Mouse (Mus musculus): ENCODE data around the gene Nab1.

Gene Nab1

DNA sequence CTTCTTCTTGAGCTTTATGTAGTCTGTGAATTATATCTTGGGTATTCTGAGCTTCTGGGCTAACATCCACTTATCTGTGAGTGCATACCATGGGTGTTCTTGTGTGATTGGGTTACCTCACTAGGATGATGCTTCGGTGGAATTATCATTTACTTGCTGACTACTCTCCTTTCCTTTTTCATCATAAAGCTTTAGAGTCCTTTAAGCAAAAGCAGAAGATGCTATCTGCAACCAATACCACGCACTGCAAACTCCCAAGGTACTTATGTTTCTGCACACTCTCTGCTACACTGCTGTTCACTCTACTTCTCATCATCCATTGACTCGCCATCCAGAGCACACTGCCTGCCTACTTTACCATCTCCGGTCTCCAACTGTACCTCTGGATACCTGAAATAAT lies 15.5 kb downstream of the Nab1 start:
- in situ Hi-C loops (cut with MboI, MseI), result no loop called here

DNA sequence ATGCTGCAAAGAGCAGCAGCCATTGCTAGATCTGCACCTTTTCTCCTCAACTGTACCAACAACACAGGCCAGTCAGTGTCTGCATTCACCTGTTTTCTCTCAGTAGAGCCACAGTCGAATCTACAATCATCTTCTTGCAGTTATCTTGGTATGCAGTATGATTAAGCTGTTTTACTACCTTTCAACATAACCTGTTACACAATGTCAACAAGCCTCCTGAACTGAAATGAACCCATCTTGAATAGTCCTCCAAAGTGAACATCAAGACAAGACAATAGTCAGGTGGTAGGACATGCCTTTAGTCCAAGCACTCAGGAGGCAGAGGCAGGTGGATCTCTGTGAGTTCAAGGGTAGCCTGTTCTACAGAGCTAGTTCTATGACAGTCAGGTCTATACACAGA lies 26.2 kb downstream of the Nab1 start:
- in situ Hi-C loops (cut with MboI, MseI), result no loop called here

DNA sequence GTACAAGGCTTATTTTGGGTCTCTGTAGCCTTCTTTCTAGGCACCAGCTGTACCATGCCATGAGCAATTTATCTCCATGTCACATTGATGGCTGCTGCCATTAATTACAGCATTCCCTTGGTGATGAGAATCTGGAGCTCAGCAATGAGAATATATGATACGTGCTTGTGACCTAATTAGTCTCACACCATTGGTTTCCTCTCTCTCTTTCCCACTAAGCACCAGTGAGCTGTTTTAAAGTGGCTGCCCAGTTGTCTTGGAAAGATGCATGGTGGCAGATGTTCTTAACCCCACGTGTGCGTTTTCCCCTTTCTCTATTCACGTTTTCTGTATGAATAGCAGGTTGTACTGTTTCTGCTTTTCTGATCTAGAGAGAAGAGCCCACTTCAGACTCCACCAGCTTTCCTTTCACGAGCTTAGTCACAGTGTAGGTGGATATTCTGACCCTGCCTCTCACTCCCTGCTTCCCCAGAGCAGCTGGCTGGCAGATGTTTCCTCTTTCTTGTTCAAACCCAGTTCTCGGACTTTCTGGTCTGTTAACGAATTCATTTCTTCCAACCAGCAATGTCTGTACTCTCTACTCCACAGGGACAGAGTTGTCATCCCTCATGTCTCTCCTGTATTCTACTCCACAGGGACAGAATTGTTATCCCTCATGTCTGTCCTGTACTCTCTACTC lies 29.5 kb downstream of the Nab1 start:
- in situ Hi-C loops (cut with MboI, MseI), result no loop called here

DNA sequence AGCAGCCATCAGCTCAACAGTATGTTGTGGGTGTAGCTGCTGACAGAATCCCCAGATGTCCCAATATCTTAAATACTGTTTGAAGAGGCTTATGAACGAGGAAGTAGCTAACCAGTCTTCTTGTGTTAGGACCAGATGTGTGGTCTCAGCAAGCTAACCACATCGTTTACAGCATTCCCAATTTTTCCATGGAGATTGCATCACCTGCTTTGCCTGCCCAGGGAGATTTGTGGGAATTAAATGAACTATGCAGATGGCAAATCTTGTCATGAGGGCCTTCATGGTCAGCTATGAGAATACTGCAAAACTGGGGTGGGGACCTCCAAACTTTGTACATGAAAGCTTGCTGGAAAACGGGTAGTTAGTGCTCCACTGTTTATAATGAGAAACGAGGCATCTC lies 30.2 kb downstream of the Nab1 start:
- in situ Hi-C loops (cut with MboI, MseI), result no loop called here

DNA sequence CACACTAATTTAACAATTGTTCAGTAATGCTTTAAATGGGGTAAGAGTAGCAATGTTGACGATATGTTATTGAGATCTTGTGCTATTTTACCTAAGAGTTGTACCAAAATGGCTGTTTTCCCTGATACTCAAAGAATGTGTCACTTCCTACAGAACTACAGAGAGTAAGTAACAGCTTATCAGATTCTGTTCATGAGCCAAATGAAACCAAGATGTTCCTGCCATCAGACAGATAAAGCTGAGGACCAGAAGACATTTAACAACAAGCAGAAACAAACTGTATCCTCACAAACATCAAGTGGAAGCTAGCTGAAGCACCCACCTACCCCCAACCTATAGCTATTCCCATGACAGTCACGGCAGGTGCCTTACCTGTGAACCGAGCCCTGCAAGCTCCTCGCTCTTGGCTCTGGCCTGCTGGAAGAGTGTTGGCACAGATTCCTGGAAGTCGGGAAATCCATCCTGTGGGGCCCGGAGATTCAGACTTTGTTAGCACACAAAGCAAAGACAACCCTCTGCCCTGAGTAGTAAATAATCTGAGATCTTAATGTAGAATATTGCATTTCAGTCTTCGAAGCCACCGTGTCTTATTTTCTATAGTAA lies 33.9 kb downstream of the Nab1 start:
- in situ Hi-C loops (cut with MboI, MseI), result loop anchor here in 1 of 2 experiments (10.0 kb wide), 1 partner anchor 242 kb away; no protein-coding TSS in a partner anchor

DNA sequence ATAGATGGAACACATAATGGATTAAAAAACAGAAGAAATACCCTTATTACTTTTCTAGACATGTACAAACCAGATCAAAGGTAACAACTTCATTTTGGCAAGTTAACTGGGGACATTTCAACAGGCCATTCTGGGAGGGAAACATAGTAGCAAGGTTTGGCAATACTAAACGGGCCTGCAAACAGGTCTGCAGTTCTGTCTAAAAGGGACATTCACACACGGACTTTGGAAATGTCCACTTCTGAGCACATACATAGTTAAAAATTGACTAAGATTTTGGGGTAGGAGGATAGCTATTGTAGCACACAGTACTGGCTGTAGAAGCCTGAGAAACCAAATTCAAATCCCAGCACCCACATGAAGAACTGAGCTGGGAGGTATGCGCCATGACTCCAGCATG lies 34.6 kb downstream of the Nab1 start:
- in situ Hi-C loops (cut with MboI, MseI), result loop anchor here in 1 of 2 experiments (10.0 kb wide), 1 partner anchor 241 kb away; no protein-coding TSS in a partner anchor

DNA sequence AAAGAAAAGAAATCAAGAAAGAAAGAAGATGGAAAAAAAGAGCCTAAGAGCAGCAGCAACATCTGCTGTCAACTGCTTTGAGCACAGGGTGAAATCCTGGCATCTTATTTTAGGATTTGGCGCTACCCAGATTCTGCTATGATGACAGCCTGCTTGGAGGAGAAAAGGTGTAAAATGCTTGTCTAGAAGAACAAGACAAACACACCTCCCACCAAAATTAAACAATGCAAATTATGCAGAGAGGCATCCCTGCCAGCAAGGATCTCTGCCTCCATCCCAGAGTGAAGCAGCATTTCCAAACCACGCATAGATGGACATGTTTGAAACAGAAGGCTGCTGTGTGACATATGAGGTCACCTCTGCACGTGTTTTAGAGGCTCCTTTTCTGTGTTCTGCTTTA lies 35.2 kb downstream of the Nab1 start:
- in situ Hi-C loops (cut with MboI, MseI), result loop anchor here in 1 of 2 experiments (10.0 kb wide), 1 partner anchor 240 kb away; no protein-coding TSS in a partner anchor

DNA sequence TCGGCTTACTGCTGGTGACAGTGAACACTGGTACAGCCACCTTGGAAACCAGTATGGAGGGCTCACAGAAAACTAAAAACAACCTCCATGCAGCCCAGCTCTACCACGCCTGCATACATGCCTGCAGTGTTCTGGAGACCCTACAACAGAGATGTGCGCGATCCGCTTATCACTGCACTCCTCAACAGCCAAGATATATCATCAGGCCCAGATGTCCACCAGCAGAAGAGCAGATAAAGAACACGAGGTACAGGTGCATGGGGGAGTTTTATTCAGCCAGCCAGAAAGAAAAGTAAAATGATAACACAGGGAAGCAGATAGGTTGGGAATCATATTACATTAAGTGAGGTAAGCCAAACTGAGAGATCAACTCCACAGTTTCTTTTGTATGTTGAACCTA lies 37.2 kb downstream of the Nab1 start:
- in situ Hi-C loops (cut with MboI, MseI), result loop anchor here in 1 of 2 experiments (10.0 kb wide), 1 partner anchor 239 kb away; no protein-coding TSS in a partner anchor

DNA sequence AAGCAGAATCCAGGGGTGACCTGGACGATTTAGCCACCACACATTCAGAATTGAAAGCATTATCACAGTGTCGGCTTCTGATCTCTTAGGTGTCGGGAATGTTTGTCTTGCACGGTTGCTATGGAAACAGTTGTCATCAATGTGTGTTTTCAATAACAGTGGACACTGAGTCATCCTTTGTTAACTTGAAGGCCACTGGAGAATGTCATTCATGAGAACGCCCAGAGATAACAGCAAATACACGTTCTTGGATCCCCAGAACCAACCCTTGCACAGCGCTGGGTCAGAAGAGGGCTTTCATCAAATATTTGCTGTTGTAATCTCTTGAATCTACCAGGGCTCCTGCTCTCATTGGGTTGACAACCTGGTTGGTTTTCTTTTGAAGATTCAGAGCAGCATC lies 43.9 kb downstream of the Nab1 start:
- in situ Hi-C loops (cut with MboI, MseI), result no loop called here

DNA sequence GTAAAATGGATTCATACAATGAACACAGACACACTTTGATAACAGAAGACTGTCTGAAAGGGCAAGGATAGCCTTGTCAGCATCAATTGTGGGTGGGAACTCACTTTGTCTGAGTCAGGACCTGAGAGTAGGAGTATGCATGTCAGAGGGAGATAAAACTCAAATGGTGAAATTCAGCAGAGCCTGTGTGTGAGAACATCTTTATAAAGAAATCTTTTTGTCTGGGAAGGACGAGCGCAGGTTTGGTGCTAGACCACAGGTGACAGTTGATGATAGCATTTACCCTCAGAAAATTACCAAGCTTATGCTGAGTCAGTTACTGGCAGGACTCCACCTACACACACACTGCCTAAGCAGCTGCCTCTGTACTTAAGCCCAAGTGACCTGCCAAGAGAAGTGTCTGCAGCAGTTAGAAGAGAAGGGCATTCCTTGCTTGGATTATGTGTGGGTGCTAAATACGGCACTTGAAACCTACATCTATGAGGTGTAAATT lies 45.9 kb downstream of the Nab1 start:
- in situ Hi-C loops (cut with MboI, MseI), result no loop called here

DNA sequence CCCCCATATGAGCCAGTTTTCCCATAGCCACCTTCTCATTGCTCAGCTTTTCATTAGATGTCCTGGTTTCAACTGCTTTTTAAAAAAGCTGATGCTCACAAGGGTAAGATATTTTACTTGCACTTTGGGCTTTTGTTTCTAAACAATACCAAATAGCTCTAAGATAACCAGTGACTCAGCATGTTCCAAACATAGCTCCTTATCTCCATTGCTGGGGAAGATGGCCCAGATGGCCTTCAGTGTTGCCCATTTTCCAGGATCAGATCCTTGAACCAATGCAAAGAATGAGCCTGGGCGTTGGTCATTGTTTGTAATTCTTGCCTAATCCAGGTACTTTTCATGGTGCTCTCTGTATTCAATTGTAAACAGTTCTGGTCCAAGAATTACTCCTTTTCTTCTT lies 49.1 kb downstream of the Nab1 start:
- in situ Hi-C loops (cut with MboI, MseI), result no loop called here

DNA sequence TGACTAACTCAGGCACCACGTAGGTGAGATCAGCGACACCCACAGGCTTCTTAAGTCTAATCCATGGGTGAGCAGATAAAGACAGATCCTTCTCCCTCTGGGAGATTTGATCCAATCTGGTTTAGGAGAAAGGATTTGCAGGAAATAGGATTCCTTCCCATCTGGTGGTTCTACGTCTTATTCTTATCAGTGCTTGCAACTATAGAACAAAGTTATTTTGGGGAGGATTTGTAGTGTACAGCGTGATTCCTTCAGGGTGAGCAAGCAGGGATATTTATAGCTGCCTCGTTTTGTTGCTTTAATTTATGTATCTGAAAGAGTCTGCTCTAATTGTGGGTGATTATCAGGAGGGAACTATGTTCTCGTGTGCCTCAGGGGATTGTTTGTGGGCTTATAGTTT lies 64.6 kb downstream of the Nab1 start:
- in situ Hi-C loops (cut with MboI, MseI), result no loop called here

DNA sequence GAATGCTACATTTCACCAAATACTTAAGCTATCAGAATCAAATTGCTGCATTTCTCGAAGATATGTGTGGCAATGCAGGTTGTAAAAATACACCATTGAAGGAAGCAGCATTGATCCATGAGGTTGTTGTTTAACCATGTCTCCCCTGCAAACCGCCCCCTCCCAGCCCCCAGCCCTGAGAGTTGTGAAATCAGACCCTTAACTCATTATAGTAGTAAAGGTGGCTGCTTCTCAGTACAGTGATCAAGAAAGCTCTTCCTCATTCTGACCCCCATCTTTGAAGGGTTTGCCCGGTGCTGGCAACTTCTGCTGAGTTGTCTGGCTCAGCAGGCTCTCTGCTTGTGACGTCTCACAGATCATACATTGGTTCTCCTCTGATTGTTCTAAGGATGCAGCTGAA lies 66.4 kb downstream of the Nab1 start:
- in situ Hi-C loops (cut with MboI, MseI), result no loop called here

DNA sequence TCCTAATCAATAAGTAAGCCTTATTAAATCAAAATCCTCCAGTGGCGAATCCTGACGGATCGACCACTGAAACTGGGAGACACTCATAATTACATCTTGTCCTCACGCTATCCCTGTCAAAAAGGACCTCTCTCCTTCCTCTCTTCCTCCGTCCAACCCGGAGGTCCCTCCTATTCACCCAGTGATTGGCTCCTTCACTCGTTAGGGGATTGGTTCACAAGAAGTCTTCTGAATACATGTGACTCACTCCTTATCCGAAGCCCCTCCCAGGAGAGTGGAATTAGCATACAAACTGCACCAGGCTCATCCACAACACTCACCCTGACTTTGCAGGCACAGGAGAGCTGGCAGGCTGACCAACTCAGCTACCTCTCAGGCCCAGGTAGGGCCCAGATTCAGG lies 68.7 kb downstream of the Nab1 start:
- in situ Hi-C loops (cut with MboI, MseI), result no loop called here

DNA sequence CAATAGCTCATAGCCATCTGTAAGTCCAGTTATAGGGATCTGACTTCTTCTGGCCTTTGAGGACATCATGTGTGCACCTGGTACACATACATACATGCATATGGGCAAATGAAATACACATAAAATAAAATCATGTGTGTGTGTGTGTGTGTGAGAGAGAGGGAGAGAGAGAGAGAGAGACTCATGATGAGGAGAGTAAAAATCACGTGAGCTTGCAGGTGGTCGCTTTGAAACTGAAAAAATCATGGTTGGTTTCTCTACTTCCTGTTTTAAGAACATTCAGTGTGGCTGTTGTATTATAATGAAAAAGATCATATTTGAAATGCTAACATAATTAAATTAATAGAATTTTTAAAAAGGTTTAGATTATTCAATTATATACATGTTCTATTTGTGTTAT lies 69.9 kb downstream of the Nab1 start:
- in situ Hi-C loops (cut with MboI, MseI), result no loop called here

DNA sequence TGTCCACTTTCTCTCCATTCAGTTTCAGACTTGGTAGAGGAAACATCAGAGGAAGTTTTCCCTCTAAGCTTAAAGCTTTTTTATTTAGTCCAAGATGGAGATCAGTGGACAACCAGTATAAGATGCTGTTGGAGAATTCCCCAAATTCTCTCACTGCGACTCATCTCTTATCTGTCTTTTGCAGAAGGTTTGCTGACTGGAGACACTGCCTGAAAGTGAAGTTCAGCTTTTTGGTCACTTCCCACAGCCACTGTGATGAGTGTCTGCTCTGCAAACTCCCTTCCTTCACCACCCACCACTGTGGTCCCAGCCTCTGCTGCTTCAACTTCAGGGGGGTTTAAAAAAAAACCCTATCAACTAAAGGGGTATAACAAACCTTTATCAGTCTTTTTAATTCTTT lies 70.4 kb downstream of the Nab1 start:
- in situ Hi-C loops (cut with MboI, MseI), result no loop called here

DNA sequence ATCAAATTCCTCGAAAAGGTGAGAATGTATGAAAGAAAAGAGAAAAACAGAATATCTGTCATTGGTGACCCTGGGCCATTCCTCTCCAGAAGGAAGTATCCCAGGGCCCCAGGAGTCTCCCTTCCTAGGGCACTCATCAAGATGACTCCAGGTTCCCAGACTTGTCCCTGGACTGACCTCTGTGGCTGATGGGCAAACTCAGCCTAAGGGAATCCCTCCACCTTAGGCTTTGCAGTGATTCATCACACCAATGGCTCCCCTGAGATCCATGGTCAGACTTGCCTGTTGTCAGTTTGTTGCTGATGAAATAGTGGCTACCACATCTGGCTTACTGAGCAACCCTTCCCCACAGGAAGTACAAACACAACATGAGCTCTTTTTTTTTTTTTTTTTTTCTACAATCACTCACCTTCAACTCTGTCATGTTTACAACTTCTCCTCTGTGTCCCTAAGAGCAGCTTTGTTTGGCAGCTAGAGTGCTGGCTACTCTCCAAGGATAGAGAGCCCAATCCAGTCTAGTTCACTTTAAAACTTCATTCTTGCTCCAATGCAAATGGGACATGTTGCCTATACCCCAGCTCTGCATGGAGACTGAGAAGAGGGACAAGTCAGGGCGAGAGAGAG lies 72.5 kb downstream of the Nab1 start:
- in situ Hi-C loops (cut with MboI, MseI), result loop anchor here in 1 of 2 experiments (5.0 kb wide), 1 partner anchor 51 kb away; no protein-coding TSS in a partner anchor

DNA sequence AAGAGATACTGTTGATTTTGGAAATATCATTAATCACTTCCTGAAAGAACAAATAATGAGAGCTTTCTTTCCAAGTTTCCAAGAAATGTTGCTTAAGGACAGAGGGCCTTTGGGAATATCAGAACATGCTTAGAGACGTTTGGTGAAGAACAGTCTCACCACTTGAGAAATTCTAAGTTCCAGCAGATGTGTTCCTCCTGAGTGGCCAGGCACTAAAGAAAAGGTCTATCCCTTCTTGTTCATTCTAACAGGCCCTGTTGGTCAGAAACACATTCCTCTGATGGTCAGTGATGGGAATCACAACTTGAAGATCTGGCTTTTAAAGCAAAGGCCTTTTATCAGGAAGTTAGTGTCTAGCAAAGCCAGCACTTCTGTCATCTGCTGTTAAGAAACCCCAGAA lies 76.6 kb downstream of the Nab1 start:
- in situ Hi-C loops (cut with MboI, MseI), result no loop called here

DNA sequence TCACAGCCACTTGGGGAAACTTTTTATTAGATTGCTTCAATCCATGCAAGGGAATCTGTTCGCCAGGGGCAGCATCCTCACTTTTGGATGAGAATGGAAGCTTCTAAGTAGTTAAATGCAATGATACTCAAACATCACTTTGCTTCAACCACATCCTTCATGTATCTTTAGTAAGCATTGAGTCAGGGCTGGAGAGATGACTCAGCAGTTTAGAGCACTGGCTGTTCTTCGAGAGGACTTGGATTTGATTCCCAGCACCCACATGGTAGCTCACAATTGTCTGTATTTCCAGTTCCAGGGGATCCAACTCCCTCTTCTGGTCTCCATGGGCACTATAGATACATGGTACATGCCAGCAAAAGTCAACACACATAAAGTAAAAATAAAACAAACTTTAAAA lies 77.4 kb downstream of the Nab1 start:
- in situ Hi-C loops (cut with MboI, MseI), result no loop called here

DNA sequence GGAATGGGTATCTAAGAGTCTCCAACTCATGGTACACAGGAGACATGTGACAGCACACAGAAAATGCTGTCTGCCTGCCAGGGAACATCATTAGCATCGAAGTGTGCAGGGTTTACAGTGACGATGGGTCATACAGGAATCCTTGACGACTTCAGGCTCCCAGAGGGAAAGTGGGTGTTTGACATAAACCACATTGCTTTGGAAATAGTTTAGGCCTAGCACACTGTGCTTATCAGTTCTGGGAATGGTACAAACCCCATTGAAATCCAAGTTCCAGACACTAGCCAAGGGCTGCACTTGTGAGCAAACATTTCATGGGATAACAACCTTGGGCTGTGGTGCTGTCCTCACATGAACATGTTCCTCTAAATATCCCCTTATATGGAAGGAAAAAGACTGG lies 78.3 kb downstream of the Nab1 start:
- in situ Hi-C loops (cut with MboI, MseI), result no loop called here

DNA sequence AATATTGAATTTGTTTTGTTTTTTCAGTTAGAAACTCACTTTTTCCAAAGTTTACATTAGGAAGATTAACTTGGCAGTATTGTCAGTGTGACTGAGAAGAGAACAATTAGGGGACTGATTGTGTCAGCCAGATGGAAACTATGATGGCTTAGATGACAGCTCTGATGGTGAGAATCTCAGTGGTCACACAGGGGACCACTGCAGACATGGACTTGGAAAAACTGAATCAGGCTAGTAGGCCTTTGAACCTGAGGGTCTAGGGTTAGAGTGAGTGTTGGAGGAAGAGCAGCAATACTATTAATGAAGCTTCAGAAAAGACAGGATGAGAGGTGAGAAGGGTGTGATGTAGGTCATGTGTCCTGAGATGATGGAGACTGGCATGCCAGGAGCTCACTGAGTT lies 78.9 kb downstream of the Nab1 start:
- in situ Hi-C loops (cut with MboI, MseI), result no loop called here

DNA sequence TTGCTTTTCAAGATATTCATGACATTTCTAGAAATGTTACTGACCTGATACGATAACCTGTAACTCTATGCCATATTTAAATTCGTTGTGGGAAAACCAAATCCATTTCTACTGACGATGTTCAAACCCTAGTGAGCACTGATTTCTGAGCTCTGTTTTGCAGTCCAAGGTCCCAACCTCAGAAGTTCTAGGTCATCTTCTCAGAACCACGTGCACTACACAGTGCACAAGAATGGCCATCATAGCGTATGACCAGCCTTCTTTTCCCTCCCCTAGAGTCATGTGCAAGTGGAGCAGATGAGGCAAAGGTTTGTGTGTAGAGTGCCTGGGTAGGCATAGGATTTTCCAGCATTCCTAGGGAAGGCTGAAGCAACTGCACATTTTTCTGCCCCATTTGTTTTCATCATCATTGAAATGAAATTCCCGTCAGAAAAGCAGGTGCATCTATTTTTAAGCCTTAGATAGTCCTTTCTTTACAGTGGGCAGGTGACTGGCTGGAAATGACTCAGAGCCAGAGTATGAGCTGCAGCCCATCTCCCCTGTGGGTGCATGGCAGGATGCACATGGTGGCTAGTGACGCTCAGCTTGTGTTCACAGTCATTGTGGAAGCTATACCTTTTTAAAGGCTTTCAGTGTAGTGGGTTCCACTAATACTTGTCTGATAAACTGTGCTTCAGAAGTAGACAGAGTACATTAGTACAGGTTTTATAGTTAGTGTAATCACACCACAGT lies 81.2 kb downstream of the Nab1 start:
- in situ Hi-C loops (cut with MboI, MseI), result no loop called here

All from T-helper 17 cell (primary cell).